Mouse (Mus musculus) small intestine, adult 2 months (tissue): ENCODE measurements at regions not wholly inside any gene's neighbourhood (a gene's known extent, or its start where the extent isn't known, plus 50 kb on each side); places are given as distances from the start of the nearest gene placed in this dataset.

Experiments
- CTCF ChIP-seq: fragments of 200-500 bp; IDR thresholded peaks from 2 replicates; pipeline ENCODE4 v1.5.1; 2012; ENCODE audit warnings: low read depth, mild to moderate bottlenecking, control low read depth, inconsistent platforms, low read length, moderate library complexity, mixed read lengths; ENCODE audit not compliant: insufficient replicate concordance, insufficient read length; ENCODE audit errors: extremely low read depth
- POLR2A ChIP-seq: fragments of 200-500 bp; IDR thresholded peaks from 2 replicates; pipeline ENCODE4 v1.6.1; 2012; ENCODE audit warnings: low read depth, mild to moderate bottlenecking, control low read depth, inconsistent platforms, low read length, moderate library complexity

- no peak for TF ChIP-seq CTCF
- no peak for TF ChIP-seq POLR2A
These were observed 427.9 kb upstream of the 3110018I06Rik start for GRCm38 (mm10) chr12:107060514-107060913.
